Mouse (Mus musculus): ENCODE data around the gene E130208F15Rik.

The E130208F15Rik gene

GRCm38 (mm10) chr7:30327140-30327539 lies 5.6 kb downstream of the E130208F15Rik start:
- in situ Hi-C loops (cut with MboI; ENCODE audit: low pct_unique_long_range_greater_than_20kb in 1 of 2, low sequenced_read_pairs in 2 of 2, unreplicated experiment in 1 of 2): no loop called here

DNA sequence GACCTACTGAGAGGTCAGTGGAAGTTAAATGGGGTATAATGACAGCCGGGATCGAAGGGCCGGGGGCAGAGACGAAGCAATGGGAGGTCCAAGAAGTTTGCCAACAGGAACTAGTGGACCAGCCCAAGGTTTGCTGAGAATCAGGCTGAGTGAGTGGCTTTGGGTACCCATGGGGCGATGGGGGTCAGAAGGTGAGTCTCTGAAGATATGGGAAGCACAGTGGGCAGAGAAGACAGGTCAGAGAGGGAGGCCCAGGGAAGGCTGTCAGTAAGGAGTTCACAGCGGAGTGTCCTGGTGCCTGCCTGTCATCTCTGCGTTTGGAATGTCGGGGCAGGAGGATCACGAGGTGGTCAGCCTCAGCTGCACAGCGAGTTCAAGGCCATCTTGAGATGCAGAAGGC lies 6.8 kb downstream of the E130208F15Rik start:
- in situ Hi-C loops (cut with MboI; ENCODE audit: low pct_unique_long_range_greater_than_20kb in 1 of 2, low sequenced_read_pairs in 2 of 2, unreplicated experiment in 1 of 2): no loop called here

DNA sequence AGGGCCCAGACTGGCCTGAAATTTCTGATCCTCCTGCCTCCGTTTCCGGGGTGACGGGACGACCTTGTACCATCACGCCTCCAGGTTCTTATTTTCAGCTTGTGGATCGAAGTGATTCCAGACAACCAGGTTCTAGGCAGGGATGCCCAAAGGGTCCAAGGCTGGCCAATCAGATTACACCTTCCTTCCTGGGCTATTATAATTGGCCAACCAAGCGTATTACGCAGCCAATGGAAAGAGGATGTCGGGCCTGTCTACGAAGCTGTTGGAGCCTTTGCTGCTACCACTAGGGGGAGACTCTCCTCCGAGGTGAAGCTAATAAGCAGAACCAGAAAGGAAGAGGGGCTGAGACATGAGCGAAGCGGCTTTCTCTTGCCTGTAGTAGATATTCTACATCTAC lies 10.3 kb downstream of the E130208F15Rik start:
- in situ Hi-C loops (cut with MboI; ENCODE audit: low pct_unique_long_range_greater_than_20kb in 1 of 2, low sequenced_read_pairs in 2 of 2, unreplicated experiment in 1 of 2): no loop called here

- in situ Hi-C loops (cut with MboI; ENCODE audit: low pct_unique_long_range_greater_than_20kb in 1 of 2, low sequenced_read_pairs in 2 of 2, unreplicated experiment in 1 of 2): no loop called here
Measured at GRCm38 (mm10) chr7:30332622-30333259, 11.2 kb downstream of the E130208F15Rik start.

- in situ Hi-C loops (cut with MboI; ENCODE audit: low pct_unique_long_range_greater_than_20kb in 1 of 2, low sequenced_read_pairs in 2 of 2, unreplicated experiment in 1 of 2): no loop called here
Measured at GRCm38 (mm10) chr7:30333436-30333835, 11.9 kb downstream of the E130208F15Rik start.

- in situ Hi-C loops (cut with MboI; ENCODE audit: low pct_unique_long_range_greater_than_20kb in 1 of 2, low sequenced_read_pairs in 2 of 2, unreplicated experiment in 1 of 2): no loop called here
Measured at GRCm38 (mm10) chr7:30334563-30334962, 13.0 kb downstream of the E130208F15Rik start.

- in situ Hi-C loops (cut with MboI; ENCODE audit: low pct_unique_long_range_greater_than_20kb in 1 of 2, low sequenced_read_pairs in 2 of 2, unreplicated experiment in 1 of 2): loop anchor here in 1 of 2 experiments (5.0 kb wide), 2 partner anchors 92 to 137 kb away; no protein-coding TSS in a partner anchor
Measured at GRCm38 (mm10) chr7:30335688-30336087, 14.1 kb downstream of the E130208F15Rik start.

DNA sequence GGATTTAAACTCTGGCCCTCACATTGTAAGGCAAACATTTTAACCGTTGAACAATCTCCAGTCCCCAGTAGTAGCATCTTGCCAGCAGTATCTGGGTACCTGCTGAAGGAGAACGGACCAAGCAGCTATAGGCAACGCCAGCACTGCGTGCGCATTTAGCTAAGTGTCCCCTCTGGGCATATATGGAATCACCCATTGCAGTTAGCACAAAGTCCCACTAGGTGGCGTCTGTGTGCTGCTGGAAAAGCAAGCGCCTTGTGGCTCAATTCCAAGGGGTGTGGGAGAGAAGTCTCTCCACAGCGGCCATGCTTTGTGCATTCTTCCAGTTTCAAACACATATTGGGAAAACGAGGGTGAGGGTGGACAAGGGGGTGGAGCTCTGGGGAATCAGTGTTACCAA lies 14.8 kb downstream of the E130208F15Rik start:
- in situ Hi-C loops (cut with MboI; ENCODE audit: low pct_unique_long_range_greater_than_20kb in 1 of 2, low sequenced_read_pairs in 2 of 2, unreplicated experiment in 1 of 2): loop anchor here in 1 of 2 experiments (5.0 kb wide), 2 partner anchors 91 to 136 kb away; no protein-coding TSS in a partner anchor

- in situ Hi-C loops (cut with MboI; ENCODE audit: low pct_unique_long_range_greater_than_20kb in 1 of 2, low sequenced_read_pairs in 2 of 2, unreplicated experiment in 1 of 2): loop anchor here in 1 of 2 experiments (5.0 kb wide), 2 partner anchors 88 to 133 kb away; no protein-coding TSS in a partner anchor
Measured at GRCm38 (mm10) chr7:30339432-30340109, 18.0 kb downstream of the E130208F15Rik start.

DNA sequence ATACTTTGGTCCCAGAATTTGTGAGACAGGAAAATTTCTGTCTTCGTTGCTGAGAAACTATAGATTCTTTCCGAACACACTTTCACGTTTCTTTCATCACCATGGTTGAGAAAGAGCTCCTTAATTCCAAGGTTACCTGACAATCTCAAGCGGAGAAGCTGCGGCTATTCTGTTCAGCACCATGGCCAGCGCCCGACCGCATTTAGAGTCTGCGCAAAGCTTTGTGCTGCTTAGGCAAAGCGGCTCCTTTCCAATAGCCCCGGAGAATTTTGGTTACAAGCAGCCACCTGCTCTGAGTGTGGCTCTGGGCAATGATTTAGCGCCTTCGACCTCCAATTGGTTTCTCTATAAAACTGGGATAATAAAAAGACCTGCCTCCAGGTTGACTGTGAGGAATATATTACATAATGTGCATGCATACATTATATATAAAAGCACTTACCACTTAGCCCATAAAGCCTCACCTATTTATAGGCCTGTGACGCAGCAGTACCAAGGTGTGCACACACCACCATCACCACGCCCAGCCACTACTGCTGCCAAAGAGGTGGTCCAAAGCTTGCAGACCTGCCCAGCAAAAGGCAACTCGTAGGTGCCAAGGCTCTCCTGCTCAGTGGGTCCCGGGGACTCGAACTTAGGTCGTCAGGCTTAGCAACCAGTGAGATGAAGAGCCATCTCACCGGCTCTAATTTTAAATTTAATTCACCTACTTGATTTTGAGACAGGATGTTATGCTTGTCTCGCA lies 25.3 kb downstream of the E130208F15Rik start:
- in situ Hi-C loops (cut with MboI; ENCODE audit: low pct_unique_long_range_greater_than_20kb in 1 of 2, low sequenced_read_pairs in 2 of 2, unreplicated experiment in 1 of 2): no loop called here

GRCm38 (mm10) chr7:30347828-30348227 lies 26.3 kb downstream of the E130208F15Rik start:
- in situ Hi-C loops (cut with MboI; ENCODE audit: low pct_unique_long_range_greater_than_20kb in 1 of 2, low sequenced_read_pairs in 2 of 2, unreplicated experiment in 1 of 2): no loop called here

DNA sequence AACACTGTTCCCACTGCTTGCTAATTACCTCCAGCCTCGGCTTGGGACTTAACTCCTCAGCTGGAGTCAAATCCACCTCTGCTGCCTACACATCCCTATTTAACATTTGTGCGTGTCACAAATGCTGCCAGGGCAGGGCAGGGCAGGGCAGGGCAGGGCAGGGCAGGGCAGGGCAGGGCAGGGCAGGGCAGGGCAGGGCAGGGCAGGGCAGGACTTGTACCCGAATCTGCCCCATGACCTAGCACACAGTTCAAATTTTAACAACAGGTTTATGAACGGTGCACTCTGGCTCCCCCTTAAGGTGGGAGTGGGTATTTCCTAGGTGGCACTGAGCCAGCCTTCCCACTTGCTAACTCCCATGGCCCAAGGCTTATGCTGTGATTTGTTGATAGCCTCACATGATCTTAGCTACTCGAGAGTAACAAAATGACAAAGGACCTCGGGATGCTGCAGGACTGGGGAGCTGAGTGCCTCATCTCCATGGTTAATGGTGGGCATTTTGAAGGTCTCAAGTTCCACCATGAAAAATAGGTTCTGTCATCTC lies 31.8 kb downstream of the E130208F15Rik start:
- in situ Hi-C loops (cut with MboI; ENCODE audit: low pct_unique_long_range_greater_than_20kb in 1 of 2, low sequenced_read_pairs in 2 of 2, unreplicated experiment in 1 of 2): no loop called here

GRCm38 (mm10) chr7:30354059-30354458 lies 32.5 kb downstream of the E130208F15Rik start:
- in situ Hi-C loops (cut with MboI; ENCODE audit: low pct_unique_long_range_greater_than_20kb in 1 of 2, low sequenced_read_pairs in 2 of 2, unreplicated experiment in 1 of 2): no loop called here

DNA sequence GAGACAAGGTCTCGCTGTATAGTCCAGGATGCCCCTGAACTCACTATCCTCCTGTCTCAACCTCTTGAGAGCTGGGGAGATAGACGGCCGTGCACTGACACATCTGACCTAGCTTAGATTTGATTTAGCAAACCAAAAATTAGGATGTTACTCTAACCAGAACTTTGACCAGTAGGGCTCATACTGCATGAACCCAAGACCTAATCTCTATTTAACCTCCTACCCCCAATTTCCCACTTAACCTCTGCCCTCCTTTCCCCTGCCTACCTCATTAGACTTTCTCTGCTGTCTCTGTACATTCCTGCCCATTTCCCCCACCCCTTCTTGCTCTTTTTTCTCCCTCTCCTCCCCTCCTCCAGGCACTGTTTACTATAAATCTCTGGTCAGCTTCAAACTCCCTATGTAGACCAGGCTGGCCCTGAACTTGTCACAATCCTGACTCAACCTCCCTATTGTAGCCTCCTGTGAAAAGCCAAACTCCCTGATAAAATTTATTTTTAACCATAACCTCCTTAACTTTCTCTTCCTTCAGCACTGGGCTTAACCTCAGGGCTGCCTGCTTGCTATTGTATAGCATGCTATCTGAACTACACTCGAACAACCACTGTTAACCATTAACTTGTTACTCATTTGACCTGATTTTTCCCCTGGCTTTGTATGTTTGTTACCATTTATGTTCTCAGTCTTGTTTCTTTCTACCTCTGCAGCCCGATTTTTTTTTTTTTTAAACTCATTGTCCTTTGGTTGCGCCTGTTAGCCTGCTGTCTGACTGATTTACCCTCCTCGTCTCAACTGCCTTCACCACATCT lies 37.0 kb downstream of the E130208F15Rik start:
- in situ Hi-C loops (cut with MboI; ENCODE audit: low pct_unique_long_range_greater_than_20kb in 1 of 2, low sequenced_read_pairs in 2 of 2, unreplicated experiment in 1 of 2): no loop called here

DNA sequence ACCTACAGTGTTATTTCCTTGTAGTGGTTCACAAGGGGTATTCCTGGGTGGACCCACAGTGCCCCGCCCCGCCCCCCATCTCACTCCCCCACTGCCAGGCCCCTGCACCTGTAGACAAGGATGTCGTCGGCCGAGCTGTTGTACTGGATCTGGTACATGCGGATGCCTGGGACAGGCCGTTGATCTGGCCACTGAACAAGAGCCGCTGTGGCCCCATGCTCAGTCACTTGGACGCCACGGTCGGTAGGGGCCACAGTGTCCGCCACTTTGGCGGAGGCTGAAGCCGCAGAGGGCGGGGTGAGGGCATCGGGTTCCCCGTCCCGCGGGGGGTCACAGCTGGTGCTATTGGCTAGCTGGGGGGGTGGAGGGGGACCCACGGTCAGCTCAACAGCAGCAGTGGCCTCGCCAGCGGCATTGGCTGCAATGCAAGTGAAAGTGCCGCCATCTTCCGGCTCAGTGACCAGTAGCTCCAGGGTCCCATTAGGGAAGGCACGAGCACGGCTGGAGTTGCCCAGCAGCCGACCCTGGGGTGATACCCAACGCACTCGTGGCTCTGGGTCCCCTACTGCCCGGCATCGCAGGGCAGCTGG lies 37.8 kb downstream of the E130208F15Rik start:
- in situ Hi-C loops (cut with MboI; ENCODE audit: low pct_unique_long_range_greater_than_20kb in 1 of 2, low sequenced_read_pairs in 2 of 2, unreplicated experiment in 1 of 2): no loop called here

GRCm38 (mm10) chr7:30360028-30360427 lies 38.5 kb downstream of the E130208F15Rik start:
- in situ Hi-C loops (cut with MboI; ENCODE audit: low pct_unique_long_range_greater_than_20kb in 1 of 2, low sequenced_read_pairs in 2 of 2, unreplicated experiment in 1 of 2): no loop called here

DNA sequence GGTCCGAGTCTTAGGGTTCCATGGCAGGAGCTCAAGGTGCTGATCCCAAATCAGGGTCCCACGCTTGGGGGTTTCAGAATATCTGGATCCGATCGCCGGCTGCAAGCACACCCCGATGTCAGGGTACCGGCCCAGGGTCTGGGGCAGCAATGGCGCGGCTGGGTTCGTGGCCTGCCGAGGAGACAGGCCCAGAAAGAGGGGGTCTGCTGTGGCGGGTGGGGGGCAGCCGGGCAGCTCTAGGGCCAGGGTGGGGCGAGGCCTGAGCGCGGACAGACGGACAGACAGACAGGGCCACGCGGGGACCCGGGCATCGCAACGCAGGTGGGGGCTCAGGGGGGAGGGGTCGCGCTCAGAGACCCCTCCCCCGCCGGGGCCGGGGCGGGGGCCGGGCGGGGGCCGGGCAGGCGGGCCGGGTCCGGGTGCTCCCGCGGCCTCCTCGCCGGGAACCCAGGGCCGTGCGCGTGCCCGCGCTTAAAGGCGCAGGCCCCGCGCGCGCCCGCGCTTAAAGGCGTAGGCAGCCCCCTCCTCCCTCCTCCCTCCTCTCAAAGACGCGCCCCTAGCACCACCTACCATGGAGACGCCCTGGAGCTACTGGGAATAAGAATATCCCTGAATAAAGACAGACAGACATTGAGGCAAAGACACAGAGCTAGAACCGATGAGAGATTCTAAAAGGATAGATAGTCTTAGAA lies 41.3 kb downstream of the E130208F15Rik start, which contains the start of gene Lrfn3:
Gene Lrfn3 (minus strand): TSS at position 121 of the 692 bp plus-strand sequence.
- in situ Hi-C loops (cut with MboI; ENCODE audit: low pct_unique_long_range_greater_than_20kb in 1 of 2, low sequenced_read_pairs in 2 of 2, unreplicated experiment in 1 of 2): no loop called here

All from mouse embryonic stem cell (cell line).